Mouse (Mus musculus): ENCODE data around the gene Eif2ak4.

The Eif2ak4 gene
- long read RNA-seq, experiment 1, full-length matches to known transcripts = 2 of 4 reads
- long read RNA-seq, experiment 1, partial matches to known transcripts = 2 of 4 reads
- long read RNA-seq, experiment 1, other reads (novel, unspliced or antisense) = 0 of 4 reads
- long read RNA-seq, experiment 2, partial matches to known transcripts = 6 of 8 reads
- long read RNA-seq, experiment 2, other reads (novel, unspliced or antisense) = 2 of 8 reads

- intact Hi-C loops (cut with DNase I) = no loop called here
Observed at GRCm38 (mm10) chr2:118388341-118389335, at the start of gene Eif2ak4. Gene Eif2ak4, plus strand, starts transcription at chr2:118388618.

DNA sequence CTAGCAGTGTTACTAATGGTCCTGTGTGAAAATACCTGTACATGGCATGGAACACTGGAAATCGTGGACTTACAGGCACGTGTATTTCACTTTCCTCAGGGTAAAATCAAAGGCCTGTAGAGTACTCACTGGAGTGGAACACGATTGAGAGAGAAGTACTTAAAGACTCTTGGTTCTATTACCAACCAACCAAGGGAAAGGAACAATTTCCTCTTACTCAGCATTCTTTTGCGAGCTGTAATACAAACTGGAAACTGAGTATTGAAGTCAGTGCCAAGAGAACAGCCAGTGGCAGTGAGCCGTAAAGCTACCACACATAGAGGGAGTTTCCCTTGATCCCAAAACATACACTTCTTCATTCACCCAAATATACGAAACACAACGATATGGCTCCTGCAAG is 47.1 kb upstream of the Eif2ak4 start:
- intact Hi-C loops (cut with DNase I) = no loop called here

DNA sequence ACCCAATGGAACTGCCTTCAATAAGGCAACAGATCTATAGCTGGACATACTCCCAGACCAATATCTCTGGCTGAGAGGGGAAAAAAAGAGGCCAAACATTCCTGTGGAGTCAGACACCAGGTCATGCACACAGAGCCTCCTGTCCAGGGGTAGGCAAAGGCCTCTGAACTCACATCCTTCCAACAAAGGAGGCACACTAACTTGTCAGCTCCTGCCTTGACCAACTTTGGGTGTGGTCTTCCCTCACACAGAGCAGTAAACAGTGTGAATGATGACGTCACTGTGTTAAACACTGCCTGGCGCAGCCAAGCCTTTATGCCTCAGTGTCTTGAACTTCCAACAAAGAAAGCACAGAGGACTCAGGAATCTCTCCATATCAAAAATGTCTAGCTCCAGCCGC is 44.5 kb upstream of the Eif2ak4 start:
- intact Hi-C loops (cut with DNase I) = no loop called here

DNA sequence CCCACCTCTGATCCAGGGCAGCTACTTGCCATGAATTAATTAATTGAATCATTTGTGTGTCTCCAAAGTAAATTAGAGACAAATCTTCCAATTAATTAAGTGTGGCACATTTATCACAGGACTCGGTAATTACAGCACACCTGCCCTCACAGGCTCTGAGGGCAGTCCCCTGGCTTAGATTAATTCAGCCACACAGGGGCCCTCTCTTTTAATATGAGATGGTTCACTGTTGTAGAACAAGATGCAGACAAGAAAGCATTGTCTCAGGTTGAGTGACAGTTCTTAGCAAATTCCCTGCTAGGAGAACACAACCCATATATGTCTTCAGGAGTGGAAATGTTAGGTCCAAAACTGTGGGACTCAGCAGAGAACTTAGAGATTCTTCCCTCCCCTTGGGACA is 42.9 kb upstream of the Eif2ak4 start:
- intact Hi-C loops (cut with DNase I) = no loop called here

GRCm38 (mm10) chr2:118353498-118353897 is 34.9 kb upstream of the Eif2ak4 start:
- intact Hi-C loops (cut with DNase I) = no loop called here

DNA sequence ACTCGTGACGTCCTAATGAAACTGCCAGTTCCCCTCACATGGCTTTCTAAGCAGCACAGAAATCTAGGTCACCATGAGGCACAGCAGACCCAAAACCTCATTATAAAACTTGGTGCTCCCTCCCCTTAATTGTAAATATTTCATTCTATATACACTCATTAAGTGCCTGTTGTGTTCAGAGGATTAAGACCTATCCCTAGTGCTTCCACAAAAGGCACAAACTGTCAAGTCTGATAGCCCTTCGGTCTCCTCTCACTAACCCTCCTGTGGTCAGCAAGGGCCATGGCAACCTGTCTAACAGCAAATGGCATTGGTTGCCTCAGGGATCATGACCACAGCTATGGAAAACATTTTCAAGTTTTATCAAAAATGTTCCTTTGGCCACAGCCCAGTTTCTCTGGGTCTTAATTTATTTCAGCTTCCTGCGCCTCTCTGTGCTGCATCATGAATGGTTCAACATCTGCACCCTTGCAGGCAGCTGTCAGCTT is 34.5 kb upstream of the Eif2ak4 start:
- intact Hi-C loops (cut with DNase I) = no loop called here

DNA sequence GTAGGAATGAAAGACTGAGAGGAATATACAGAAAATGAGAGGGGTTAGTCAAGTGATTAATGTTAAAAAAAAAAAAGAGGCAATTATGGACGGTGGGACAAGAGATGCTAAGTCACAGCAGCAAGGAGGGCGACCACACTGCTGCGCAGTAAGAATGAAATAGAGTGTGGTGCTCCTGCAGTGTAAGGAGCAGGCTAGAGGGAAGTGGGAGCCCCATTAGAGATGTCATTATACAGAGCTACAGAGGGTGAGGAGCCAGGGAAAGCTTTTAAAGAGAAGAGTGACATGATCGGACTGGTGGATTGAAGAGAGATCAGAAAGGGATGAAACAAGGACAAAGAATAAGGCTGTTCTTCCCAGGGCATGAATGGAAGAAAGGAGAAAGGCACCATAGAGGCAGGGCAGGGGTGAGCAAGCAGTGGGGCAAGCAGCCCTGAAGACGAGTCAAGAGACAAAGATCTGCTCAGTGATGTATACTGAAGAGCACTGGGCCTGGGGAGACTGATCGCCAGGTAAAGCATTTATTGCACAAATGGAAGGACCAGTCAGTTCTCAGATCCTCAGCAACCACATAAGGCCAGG is 33.2 kb upstream of the Eif2ak4 start:
- intact Hi-C loops (cut with DNase I) = no loop called here

DNA sequence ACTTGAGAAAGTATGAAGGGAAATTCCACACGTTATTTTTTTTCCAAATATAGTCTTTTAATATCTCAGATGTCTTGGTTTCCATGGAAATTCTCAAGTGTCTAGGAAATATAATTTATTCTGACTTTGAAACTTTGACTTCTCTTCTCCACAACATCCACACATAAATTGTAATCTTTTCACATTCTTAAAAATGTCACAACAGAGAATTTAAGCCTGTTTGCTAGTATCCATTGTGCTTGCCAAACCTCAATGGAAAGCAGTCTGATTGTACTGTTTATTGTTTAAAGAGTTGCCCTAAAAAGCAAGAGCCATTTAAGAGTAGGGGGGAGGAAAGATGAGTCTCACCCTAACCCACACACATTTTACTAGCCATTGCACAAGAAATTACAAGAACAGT is 16.6 kb upstream of the Eif2ak4 start:
- intact Hi-C loops (cut with DNase I) = no loop called here

DNA sequence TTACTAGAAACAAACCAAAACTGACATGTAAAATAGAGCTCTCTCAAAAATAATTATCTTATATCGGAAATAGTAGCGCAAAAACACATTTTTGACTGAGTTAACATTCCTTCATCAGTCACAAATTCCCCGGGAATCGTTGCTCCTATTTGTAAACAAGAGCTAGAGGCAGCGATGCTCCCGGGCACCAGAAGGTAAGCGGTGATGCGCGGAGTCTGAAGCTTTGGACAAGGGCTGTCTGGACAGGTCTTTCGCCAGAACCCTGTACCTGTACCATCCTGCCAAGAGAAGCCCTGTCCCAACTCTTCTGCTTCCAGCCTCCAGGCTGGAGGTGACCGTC is 15.9 kb upstream of the Eif2ak4 start:
- intact Hi-C loops (cut with DNase I) = no loop called here

GRCm38 (mm10) chr2:118372901-118373571 is 15.4 kb upstream of the Eif2ak4 start, which contains the start of gene Gpr176:
Gene Gpr176, minus strand, starts transcription at chr2:118373419.
- intact Hi-C loops (cut with DNase I) = no loop called here

DNA sequence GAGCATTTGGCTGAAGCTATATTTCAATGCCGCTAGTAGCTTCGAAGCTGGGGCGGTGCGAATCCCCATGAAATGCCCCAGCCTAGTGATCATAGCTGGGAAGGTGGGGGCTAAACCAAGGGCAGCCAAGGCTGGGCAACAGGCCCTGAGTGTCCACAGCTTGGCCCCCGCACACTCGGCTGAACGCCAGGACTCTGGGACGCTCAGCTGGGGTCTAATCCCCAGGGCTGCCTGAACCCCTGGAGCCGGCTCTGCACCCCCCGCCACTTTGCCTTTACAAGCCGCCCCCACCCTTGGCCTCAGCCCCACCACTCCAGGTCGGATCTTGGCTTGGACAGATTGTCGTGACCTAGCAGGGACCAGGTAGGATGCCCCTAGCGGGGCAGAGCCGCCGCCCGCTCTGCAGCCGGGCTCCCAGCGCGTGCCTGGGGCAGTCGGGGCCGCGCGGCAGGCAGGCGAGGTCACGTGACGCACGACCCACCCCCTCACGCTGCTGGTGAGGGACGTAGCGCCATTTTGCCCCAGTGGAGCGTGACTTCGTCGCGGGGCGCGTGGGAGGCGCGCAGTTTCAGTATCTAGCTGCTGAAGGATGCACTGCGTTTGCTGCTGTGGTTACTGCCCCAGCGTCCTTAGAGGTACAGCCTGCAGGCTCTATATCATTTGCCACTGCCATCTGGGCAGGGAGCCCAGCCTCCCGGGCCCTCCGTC is 14.7 kb upstream of the Eif2ak4 start:
- intact Hi-C loops (cut with DNase I) = no loop called here

DNA sequence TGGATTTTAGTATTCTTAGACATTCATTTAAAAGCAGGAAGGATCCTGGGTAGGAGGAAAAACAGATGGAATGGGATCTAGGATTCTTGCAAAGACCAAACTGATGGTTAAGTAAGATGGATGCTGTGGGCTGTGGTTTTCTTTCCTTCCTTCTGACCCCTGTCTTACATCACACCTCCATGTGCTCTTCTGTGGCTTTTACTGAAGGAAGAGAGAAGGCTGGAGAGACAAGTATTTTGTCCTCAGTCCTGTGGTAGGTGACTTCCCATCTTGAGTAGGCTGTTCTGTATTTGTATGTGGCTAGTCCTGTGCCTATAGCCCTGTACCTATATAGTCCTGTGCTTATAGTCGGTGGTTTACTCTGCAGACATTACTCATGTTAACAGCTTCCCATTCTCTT is 12.9 kb upstream of the Eif2ak4 start:
- intact Hi-C loops (cut with DNase I) = no loop called here

DNA sequence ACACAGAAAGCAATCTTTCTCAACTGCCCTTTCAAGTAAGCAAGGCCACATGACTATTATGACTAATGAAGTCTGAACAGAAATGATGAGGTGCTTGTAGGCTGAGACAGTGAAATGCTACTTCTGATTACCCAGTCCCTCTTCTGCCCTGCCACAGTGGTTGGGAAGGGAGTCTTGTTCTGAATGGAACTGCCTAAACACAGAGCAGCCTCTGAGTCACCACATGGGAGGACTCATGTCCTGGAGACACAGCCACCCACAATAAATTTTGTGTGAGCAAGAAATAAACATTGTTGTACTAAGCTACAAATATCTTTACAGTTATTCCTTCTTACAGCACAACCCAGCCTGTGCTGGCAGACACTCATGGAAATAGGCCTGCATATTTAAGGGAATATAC is 12.5 kb upstream of the Eif2ak4 start:
- intact Hi-C loops (cut with DNase I) = no loop called here

GRCm38 (mm10) chr2:118379756-118380155 is 8.7 kb upstream of the Eif2ak4 start:
- intact Hi-C loops (cut with DNase I) = no loop called here

GRCm38 (mm10) chr2:118383387-118383786 is 5.0 kb upstream of the Eif2ak4 start:
- intact Hi-C loops (cut with DNase I) = no loop called here

DNA sequence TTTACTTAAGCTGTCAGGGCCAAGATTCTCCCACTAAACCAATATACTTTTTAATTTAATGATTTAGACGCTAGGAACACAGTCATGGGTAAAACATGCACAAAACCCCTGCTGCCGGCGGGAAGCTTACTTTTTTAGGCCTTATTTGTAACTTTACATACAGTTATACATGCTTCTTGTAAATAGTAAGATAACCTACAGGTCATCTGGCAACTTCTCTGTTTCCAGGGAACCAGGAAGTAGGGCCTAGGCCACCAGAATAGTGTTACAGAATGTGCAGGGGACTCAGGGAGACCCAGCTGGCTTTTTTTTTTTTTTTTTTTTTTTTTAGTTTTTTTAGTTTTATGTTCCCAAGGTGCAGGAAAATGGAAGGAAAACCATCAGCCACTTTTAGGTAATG is 1.2 kb downstream of the Eif2ak4 start:
- intact Hi-C loops (cut with DNase I) = no loop called here

DNA sequence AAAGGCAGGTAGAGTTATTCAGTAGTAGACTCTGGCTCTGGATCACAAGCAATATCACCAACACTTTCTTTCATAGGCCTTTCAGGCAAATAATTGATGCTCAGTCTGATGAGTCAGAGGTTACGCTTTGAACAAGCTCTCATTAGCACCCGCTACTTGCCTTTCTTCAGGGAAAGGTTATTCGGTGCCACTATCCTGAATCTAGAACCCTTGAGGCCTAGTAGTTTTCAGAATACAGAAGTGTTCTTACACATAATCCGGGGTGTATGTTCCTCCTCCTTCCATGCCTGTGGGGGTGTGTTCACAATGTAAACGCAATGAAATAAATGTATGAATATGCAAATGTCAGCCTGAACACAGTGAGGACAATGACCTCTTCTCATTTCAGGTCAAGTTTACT is 1.7 kb downstream of the Eif2ak4 start:
- intact Hi-C loops (cut with DNase I) = no loop called here

- intact Hi-C loops (cut with DNase I) = no loop called here
Observed at GRCm38 (mm10) chr2:118391201-118391600, 2.8 kb downstream of the Eif2ak4 start.

DNA sequence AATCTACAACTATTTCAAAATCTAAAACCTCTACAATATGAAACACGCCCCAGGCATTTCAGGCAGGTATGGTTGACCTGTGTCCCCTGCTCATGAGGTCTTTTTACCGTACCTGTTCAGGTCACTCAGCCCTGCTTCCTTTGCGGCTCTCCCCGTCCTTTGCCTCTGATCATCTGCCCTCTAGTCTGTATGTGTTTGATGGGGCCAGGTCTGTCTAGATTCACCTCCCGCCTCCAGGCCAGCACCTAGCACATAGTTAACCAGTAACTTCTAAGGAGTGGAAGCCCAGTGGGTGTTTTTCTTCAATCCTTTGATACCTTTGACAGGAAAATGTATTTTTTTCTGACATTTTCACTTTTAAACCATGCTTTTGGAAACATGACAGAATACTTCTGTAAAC is 11.3 kb downstream of the Eif2ak4 start:
- intact Hi-C loops (cut with DNase I) = no loop called here

- intact Hi-C loops (cut with DNase I) = no loop called here
Observed at GRCm38 (mm10) chr2:118401834-118402727, 13.7 kb downstream of the Eif2ak4 start.
